8 mouse cellular contexts compared by ENCODE assay signal in genomic region chrX:38711442-38712258, GRCm38 (mm10).
DNase-seq lines count a peak whose midpoint lies in the region; ATAC-seq and TF ChIP-seq lines count a peak whose summit lies in the region.

No protein-coding gene starts in this region.

- no peaks in the 10 kb centered on the region for H3K4me1 ChIP-seq in kidney, embryonic 14.5 days (ENCODE audit: control insufficient read depth, insufficient read depth, low read length)
- no peaks in the 10 kb centered on the region for H3K4me1 ChIP-seq in kidney, embryonic 15.5 days
- no peaks in the 10 kb centered on the region for H3K4me1 ChIP-seq in cerebellum, adult 2 months (ENCODE audit: control insufficient read depth, insufficient read depth, low read length)

- peak; percentile 5 to 17 for DNase-seq in adrenal gland, postnatal 36 days
- DNase-seq in gastrocnemius, postnatal 25 days: peak; percentile 55
- DNase-seq in kidney, postnatal 10 days: peak; percentile 18
- DNase-seq in neural tube, embryonic 10.5 days (ENCODE audit: extremely low spot score, low spot score): no peak
- no peak for DNase-seq in retina, postnatal 1 day
- DNase-seq in cerebellum, adult 2 months: no peak

- no peak for TF ChIP-seq CTCF in cerebellum, adult 2 months (IDR thresholded peaks at IDR 0.05; ENCODE audit: borderline replicate concordance, insufficient read depth, low read depth, low read length)

- WGBS in kidney, embryonic 14.5 days: 58% methylated on average over 5 of the region's 5 CpGs
- 43% methylated on average over 5 of the region's 5 CpGs for WGBS in kidney, embryonic 15.5 days
- 51% methylated on average over 5 of the region's 5 CpGs for WGBS in cerebellum, adult 2 months

- H3K27ac ChIP-seq in kidney, embryonic 14.5 days (ENCODE audit: low read depth, low read length): no peak overlapping the region
- no peak overlapping the region for H3K27ac ChIP-seq in kidney, embryonic 15.5 days
- H3K27ac ChIP-seq in cerebellum, adult 2 months (ENCODE audit: insufficient read depth, low read length): no peak overlapping the region

- no peaks in the 10 kb centered on the region for H3K9me3 ChIP-seq in kidney, embryonic 14.5 days (ENCODE audit: control insufficient read depth, low read length)
- H3K9me3 ChIP-seq in kidney, embryonic 15.5 days (replicated peaks): no peaks in the 10 kb centered on the region

- H3K36me3 ChIP-seq in kidney, embryonic 14.5 days (ENCODE audit: control insufficient read depth, insufficient read depth, low read length): no peaks in the 10 kb centered on the region
- no peaks in the 10 kb centered on the region for H3K36me3 ChIP-seq in kidney, embryonic 15.5 days

- H3K9ac ChIP-seq in kidney, embryonic 14.5 days (ENCODE audit: low read depth, low read length): no peak overlapping the region
- no peak overlapping the region for H3K9ac ChIP-seq in kidney, embryonic 15.5 days

- TF ChIP-seq POLR2A in cerebellum, adult 2 months (IDR thresholded peaks at IDR 0.05; ENCODE audit: borderline replicate concordance, insufficient read depth, low read length): no peak

- peak; percentile 66 for ATAC-seq in kidney, embryonic 14.5 days (ENCODE audit: low FRiP score, low TSS enrichment)
- no peak; the same call in 1 of the 2 replicates for ATAC-seq in kidney, embryonic 15.5 days (replicated peaks; ENCODE audit: low FRiP score)

- H3K27me3 ChIP-seq in kidney, embryonic 14.5 days (ENCODE audit: control insufficient read depth, insufficient read depth, low read length): no peaks in the 10 kb centered on the region
- no peaks in the 10 kb centered on the region for H3K27me3 ChIP-seq in kidney, embryonic 15.5 days
- no peaks in the 10 kb centered on the region for H3K27me3 ChIP-seq in cerebellum, adult 2 months (ENCODE audit: control insufficient read depth, insufficient read depth, low read length)

- H3K4me2 ChIP-seq in kidney, embryonic 14.5 days (replicated peaks; ENCODE audit: low read depth, low read length): no peak overlapping the region
- H3K4me2 ChIP-seq in kidney, embryonic 15.5 days: no peak overlapping the region

- H3K4me3 ChIP-seq in kidney, embryonic 14.5 days (ENCODE audit: low read length): no peak overlapping the region
- no peak overlapping the region for H3K4me3 ChIP-seq in kidney, embryonic 15.5 days (replicated peaks)
- no peak overlapping the region for H3K4me3 ChIP-seq in cerebellum, adult 2 months (replicated peaks; ENCODE audit: insufficient read depth, low read depth, low read length)

Comparison
In these comparisons a context has a peak if more than half of its experiments do, and no peak if none do; other contexts are left out.
1. DNase-seq: peak in adrenal gland, postnatal 36 days (2 of 2), gastrocnemius, postnatal 25 days (single experiment) and kidney, postnatal 10 days (single experiment); none in neural tube, embryonic 10.5 days (single experiment), retina, postnatal 1 day (single experiment) and cerebellum, adult 2 months (0 of 2).